Mouse (Mus musculus): ENCODE measurements around the gene Fam214b.
A peak's percentile ranks its signal among the peaks of the same experiment; 100 is the strongest.

Gene Fam214b

DNA sequence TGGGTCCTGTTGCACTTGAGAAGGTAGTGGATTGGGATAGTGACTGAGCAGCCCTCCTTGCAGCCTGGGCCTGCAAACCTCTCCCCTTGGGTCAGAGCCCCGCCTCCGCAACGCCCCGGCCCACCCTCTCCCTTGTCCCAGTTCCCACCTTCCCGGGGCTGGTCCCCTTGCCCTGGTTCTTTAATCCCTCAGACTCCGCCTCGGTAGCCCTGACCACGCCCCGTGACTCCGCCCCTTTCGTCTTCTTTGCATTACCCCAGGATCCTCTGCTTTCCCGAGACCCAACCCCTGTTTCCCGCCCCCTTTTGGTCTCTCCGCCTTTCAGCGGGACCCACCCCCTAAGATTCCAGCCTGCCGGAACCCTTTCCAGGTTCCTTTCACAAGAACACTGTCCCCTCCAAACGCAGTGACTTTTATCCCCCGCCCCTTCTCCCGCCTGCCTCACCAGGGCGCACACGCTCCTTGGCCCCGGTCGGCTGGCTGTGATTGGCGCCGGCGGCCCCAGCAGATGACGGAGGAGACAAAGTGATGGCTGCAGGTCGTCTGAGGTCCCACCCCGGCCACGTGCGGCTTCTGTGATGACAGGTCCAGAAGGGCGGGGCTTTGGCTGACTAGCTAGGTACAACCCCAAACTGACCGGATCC lies at the start of gene Fam214b:
Gene Fam214b (minus strand): TSS at position 562 of the 644 bp plus-strand sequence.
- peak; percentile 99 for DNase-seq (ENCODE audit: low read depth, low spot score)

- DNase-seq (ENCODE audit: low read depth, low spot score) = no peak
Measured at GRCm38 (mm10) chr4:43091183-43091582, 45.2 kb upstream of the Fam214b start.

DNA sequence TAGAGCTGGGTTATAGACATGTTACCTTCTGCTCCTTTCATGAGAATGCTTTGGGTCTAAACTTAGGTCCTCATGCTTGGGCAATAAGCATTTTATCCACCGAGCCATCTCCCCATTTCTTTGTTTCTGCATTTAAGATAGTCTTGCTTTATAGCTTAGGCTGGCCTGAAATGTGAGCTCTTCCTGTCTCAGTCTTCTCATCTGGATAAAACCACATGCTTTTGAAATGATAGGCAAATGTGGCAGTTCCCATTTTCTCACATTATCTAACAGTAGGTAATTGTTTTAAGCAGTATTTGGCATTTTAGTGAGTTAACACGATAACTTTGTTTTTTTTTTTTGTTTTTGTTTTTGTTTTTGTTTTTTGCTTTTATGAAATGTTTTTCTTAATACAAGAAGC lies 43.9 kb upstream of the Fam214b start:
- DNase-seq (ENCODE audit: low read depth, low spot score) = no peak

- DNase-seq (ENCODE audit: low read depth, low spot score) = no peak
Measured at GRCm38 (mm10) chr4:43082458-43082857, 36.4 kb upstream of the Fam214b start.

DNA sequence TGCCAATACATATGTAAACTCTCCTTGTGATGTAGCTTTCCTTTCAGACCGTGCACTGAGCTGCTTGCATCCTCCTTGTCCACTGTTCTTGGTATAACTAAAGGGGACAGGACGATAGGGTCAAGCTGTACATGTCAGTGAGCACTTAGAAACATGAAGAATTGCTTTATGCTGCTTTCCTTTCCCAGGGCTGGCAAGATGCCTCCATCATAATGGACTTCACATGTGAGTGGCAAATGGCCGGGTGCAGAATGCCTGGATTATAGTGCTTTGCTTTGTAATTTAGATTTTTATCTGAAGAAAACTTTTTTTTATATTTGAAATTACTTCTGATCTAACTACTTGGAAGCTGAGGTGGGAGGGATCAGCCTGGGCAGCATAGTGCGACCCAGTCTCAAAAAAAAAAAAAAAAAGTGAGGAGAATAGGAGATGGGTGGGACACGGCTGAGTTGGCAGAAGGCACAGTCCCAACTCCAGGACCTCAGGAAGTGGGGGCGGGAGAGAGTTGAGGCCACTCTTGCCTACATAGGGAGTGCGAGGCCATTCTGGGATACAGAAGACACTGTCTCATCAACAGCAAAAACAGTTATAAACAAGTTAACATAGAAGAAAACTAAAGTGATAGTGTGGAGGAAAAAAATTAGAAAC lies 32.2 kb upstream of the Fam214b start:
- no peak for DNase-seq (ENCODE audit: low read depth, low spot score)

DNA sequence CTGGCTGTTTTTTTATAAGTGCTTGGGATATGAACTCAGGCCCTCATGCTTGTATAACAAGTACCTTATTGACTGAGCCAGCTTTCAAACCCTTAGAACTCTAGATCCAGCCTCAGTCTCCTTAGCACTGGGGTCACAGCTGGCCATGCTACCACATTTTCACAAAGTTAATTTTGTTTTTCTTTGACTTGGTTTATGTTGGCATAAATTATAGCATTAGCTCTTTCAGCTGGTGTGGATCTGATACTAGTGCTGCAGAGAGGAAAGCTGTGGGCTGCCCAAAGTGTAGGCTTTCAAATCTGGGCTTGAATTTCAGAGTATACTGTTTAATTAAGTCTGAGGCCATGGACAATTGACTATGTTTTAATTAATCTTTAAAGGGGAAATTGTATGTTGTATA lies 28.9 kb upstream of the Fam214b start:
- no peak for DNase-seq (ENCODE audit: low read depth, low spot score)

GRCm38 (mm10) chr4:43065471-43065870 lies 19.5 kb upstream of the Fam214b start:
- DNase-seq (ENCODE audit: low read depth, low spot score) = no peak

DNA sequence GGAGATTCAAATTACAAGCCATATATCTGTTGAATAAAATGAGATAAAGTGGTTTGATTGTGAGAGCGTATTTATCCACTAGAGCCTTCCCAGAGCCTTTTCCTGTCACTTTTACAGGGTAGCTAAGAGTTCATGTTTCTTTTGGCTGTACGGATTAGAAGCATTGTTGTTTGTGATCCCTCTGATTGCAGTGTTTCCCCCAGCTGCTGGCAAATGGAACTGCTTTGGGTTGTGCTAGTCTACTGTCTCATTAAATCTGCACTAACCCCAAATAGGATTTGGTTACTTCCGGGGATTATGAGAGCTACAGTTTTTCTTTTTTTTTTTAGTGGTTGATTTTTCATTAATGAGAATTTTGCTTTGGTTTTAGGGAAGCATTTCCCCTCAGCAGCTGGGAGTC lies 14.3 kb upstream of the Fam214b start:
- no peak for DNase-seq (ENCODE audit: low read depth, low spot score)

DNA sequence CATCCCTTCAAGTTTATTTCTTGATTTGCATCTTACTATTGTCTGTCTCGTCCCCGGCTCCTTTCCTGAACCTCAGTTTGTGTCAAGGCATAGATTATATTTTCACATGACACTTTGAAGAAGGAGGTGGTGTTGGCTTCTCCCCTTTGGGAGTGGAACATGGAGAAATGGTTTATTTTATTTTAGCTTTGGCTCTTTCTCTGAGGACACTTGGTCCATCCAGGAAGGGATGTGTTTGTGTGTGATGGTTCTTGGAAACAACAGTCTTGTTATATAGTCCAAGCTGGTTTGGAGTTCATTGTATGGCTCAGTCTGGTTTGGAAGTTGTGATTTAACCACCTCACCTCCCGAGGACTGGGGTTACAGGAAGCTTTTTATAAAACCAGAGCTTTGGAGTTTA lies 13.7 kb upstream of the Fam214b start:
- DNase-seq (ENCODE audit: low read depth, low spot score) = no peak

DNA sequence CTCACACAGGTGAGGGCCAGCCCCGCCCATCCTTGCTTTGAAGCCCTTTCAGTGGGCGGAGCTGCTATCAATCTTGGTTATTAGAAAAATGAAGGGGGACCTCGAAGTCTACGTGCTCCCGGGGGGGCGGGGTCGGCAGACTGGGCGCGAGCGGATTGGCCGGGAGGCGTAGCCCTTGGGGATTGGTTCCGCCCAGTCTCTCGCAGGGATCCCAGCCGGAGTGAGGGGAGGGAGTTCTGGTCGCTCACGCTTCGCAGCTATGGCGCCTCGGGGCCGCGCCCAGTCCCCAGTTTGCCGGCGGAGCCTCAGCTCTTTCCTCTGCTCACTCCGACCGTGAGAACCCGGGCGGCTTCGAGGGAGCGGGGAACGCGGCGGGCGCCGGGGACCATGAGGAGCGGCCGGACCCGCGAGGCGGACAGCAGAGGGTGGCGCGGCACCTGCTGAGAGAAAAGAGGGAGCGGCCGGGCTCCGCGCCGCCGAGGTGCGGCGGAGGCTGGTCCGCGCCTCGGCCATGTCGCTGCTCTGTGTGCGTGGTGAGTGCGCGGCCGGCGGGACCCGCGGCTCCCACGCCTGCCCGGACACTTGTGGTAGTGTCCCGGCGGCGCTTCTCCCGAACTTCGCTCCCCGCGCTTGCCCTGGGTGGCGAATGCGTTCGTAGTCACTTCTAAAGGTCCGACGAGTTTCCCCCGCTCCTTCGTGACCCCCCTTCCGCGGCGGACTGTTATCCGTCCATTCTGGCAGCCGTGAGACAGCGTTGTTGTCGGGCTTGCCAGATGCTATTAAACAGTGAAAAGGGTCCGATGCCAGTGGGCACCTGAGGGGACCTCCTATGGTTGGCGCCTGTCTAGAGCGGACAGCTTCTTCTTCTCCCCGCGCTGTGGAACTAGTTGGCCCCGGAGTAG lies 13.0 kb upstream of the Fam214b start, which contains the start of gene Unc13b:
Gene Unc13b (plus strand): TSS at position 201 of the 902 bp plus-strand sequence.
- DNase-seq (ENCODE audit: low read depth, low spot score) = peak; percentile 94

GRCm38 (mm10) chr4:43058392-43058752 lies 12.4 kb upstream of the Fam214b start:
- no peak for DNase-seq (ENCODE audit: low read depth, low spot score)

DNA sequence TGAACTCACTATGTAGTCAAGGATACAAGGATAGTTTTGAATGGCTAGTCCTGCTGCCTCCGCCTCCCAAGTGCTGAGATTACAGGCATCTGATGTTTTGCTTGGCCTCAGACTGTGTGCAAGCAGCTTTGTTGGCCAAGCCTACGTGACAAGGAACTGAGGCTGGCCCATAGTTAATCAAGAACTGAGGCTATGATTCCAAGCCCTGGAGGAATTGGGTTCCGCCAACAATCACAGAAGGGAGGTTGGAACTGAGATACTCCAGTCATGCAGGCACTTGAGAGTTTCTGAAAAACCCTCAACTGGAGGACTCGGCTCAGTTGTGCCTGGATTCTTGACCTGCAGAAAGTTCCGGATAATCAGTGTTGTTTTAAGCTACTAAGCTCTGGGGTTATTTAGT lies 11.6 kb upstream of the Fam214b start:
- no peak for DNase-seq (ENCODE audit: low read depth, low spot score)

- peak; percentile 74 for DNase-seq (ENCODE audit: low read depth, low spot score)
Measured at GRCm38 (mm10) chr4:43052627-43053026, 6.6 kb upstream of the Fam214b start.

- peak; percentile 90 for DNase-seq (ENCODE audit: low read depth, low spot score)
Measured at GRCm38 (mm10) chr4:43047231-43047630, 1.2 kb upstream of the Fam214b start.

GRCm38 (mm10) chr4:43046607-43047006 lies 587 bp upstream of the Fam214b start:
- no peak for DNase-seq (ENCODE audit: low read depth, low spot score)

- DNase-seq (ENCODE audit: low read depth, low spot score) = no peak
Measured at GRCm38 (mm10) chr4:43045285-43045658, 748 bp downstream of the Fam214b start.

- DNase-seq (ENCODE audit: low read depth, low spot score) = no peak
Measured at GRCm38 (mm10) chr4:43044673-43045072, 1.3 kb downstream of the Fam214b start.

GRCm38 (mm10) chr4:43043644-43044357 lies 2.2 kb downstream of the Fam214b start:
- peak; percentile 85 for DNase-seq (ENCODE audit: low read depth, low spot score)

- no peak for DNase-seq (ENCODE audit: low read depth, low spot score)
Measured at GRCm38 (mm10) chr4:43040881-43041547, 5.0 kb downstream of the Fam214b start.

- DNase-seq (ENCODE audit: low read depth, low spot score) = peak; percentile 98
Measured at GRCm38 (mm10) chr4:43040114-43040572, 5.9 kb downstream of the Fam214b start.

DNA sequence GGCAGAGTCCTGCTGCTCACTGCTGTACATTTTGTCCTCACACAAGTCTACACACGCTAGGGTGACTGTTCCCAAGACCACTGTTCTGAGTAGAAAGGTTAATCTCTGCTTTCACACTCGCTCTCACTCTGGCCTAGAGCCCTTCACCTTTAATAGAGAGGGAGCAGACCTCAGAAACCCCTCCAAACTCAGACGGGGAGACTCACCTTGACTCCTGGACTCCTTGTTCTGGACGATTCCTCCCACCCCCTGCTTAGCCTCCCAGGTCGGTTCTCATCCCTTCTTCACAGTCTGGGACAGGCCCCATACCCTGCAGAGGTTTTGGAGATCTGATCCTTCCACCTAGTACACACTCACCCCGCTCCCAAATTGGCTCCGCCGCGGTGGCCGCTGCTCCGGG lies 6.4 kb downstream of the Fam214b start:
- DNase-seq (ENCODE audit: low read depth, low spot score) = no peak
